In the genomic region with DNA sequence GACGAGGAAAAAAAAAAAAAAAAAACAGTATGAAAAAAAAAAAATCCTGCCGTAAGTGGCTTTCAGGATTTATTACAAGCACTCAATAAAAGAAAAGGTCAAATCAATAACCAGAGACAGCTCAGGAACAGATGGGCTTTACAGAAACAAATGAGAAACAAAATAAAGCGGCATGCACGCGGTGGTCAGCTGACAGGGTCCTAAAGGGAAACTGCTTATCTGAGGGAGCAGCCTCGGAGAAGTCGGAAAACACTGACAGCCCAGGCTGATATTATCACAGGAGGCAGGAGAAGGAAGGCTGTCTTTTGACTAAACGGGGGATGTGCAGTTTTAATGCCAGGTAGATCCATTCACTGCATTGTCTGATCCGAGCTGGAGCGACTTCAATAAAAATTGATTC, we compare ENCODE assay signal across 9 mouse cellular contexts.
A peak's percentile ranks its signal among the peaks of the same experiment; 100 is the strongest.
DNase-seq lines count a peak whose midpoint lies in the region; ATAC-seq lines count a peak whose summit lies in the region.
"Had no signal": no experiment of that assay in that cellular context is flagged by ENCODE, and none has a peak within 500 bp of the region (broad histone marks: within the 10 kb centered on the region; RNA-seq: fewer than 3 reads in every experiment).

No protein-coding gene starts in this region.

- no peaks in the 10 kb centered on the region for H3K27me3 ChIP-seq in heart, embryonic 11.5 days (ENCODE audit: control insufficient read depth, insufficient read depth, low read length)
- no peaks in the 10 kb centered on the region for H3K27me3 ChIP-seq in embryonic facial prominence, embryonic 10.5 days (replicated peaks; ENCODE audit: low read depth, poor library complexity, severe bottlenecking)
- no peaks in the 10 kb centered on the region for H3K27me3 ChIP-seq in hindbrain, embryonic 16.5 days (replicated peaks; ENCODE audit: control insufficient read depth, insufficient read depth, low read length)
- no peaks in the 10 kb centered on the region for H3K27me3 ChIP-seq in midbrain, embryonic 14.5 days (ENCODE audit: control insufficient read depth, insufficient read depth, low read length)

- H3K36me3 ChIP-seq in heart, embryonic 11.5 days (ENCODE audit: control insufficient read depth, insufficient read depth, low read length): peaks cover 17% of the 10 kb centered on the region
- H3K36me3 ChIP-seq in embryonic facial prominence, embryonic 10.5 days (replicated peaks): peaks cover 64% of the 10 kb centered on the region
- H3K36me3 ChIP-seq in hindbrain, embryonic 16.5 days (ENCODE audit: control insufficient read depth, insufficient read depth, low read length): peaks cover 12% of the 10 kb centered on the region
- H3K36me3 ChIP-seq in midbrain, embryonic 14.5 days (ENCODE audit: control insufficient read depth, insufficient read depth, low read length): peaks cover 18% of the 10 kb centered on the region

- H3K4me1 ChIP-seq in heart, embryonic 11.5 days (ENCODE audit: control insufficient read depth, insufficient read depth, low read length): peaks cover 9% of the 10 kb centered on the region; the same call in 1 of the 2 replicates
- peaks cover 21% of the 10 kb centered on the region for H3K4me1 ChIP-seq in embryonic facial prominence, embryonic 10.5 days
- H3K4me1 ChIP-seq in hindbrain, embryonic 16.5 days (ENCODE audit: control insufficient read depth, insufficient read depth, low read depth, low read length): peaks cover 4% of the 10 kb centered on the region; the same call in 1 of the 2 replicates
- H3K4me1 ChIP-seq in midbrain, embryonic 14.5 days (ENCODE audit: control insufficient read depth, insufficient read depth, low read length): 0 out of 2 replicates have a peak, but pooled peaks cover under 1% of the 10 kb centered on the region

- WGBS in heart, embryonic 11.5 days (ENCODE audit: insufficient replicate concordance): 24% methylated on average over 10 of the region's 10 CpGs
- 64% methylated on average over 10 of the region's 10 CpGs for WGBS in embryonic facial prominence, embryonic 10.5 days
- WGBS in hindbrain, embryonic 16.5 days: 38% methylated on average over 10 of the region's 10 CpGs
- WGBS in midbrain, embryonic 14.5 days: 43% methylated on average over 10 of the region's 10 CpGs

- no peak for DNase-seq in heart, adult 8-10 months (ENCODE audit: low spot score)
- DNase-seq in embryonic facial prominence, embryonic 10.5 days (ENCODE audit: low spot score): peak; percentile 32
- peak; percentile 67 for DNase-seq in midbrain, embryonic 14.5 days
- DNase-seq in c-Kit-positive CD71-positive TER-119-positive erythroid progenitor cells, embryonic 14.5 days (ENCODE audit: low spot score): no peak
- no peak for DNase-seq in thymus, postnatal 10 days (ENCODE audit: low spot score in 2 of 2)
- no peak for DNase-seq in spleen, postnatal 4 days (ENCODE audit: low spot score in 2 of 2)
- DNase-seq: cerebellum, postnatal 36 days had no signal

- H3K27ac ChIP-seq in heart, embryonic 11.5 days (ENCODE audit: low read depth, low read length): no peak overlapping the region
- H3K27ac ChIP-seq in embryonic facial prominence, embryonic 10.5 days (replicated peaks): no peak overlapping the region
- H3K27ac ChIP-seq in hindbrain, embryonic 16.5 days (ENCODE audit: low read depth, low read length): no peak overlapping the region
- H3K27ac ChIP-seq in midbrain, embryonic 14.5 days (replicated peaks; ENCODE audit: low read depth, low read length): no peak overlapping the region

- peak overlapping the region; percentile 57 for H3K4me2 ChIP-seq in heart, embryonic 11.5 days
- peak overlapping the region; percentile 68 for H3K4me2 ChIP-seq in hindbrain, embryonic 16.5 days (ENCODE audit: low read length)
- peak overlapping the region; percentile 53 for H3K4me2 ChIP-seq in midbrain, embryonic 14.5 days (ENCODE audit: low read length)

- ATAC-seq in heart, embryonic 11.5 days (replicated peaks; ENCODE audit: insufficient number of reproducible peaks, low FRiP score, low TSS enrichment): no peak
- 0 out of 2 replicates have a peak, but pooled peaks have one; percentile 52 for ATAC-seq in hindbrain, embryonic 16.5 days
- ATAC-seq in midbrain, embryonic 14.5 days (ENCODE audit: low FRiP score, low TSS enrichment): peak; percentile 40; the same call in 1 of the 2 replicates

- H3K9ac ChIP-seq in heart, embryonic 11.5 days (ENCODE audit: low read depth, low read length): no peak overlapping the region
- H3K9ac ChIP-seq in hindbrain, embryonic 16.5 days (ENCODE audit: low read depth, low read length): peak overlapping the region; percentile 47
- H3K9ac ChIP-seq in midbrain, embryonic 14.5 days (replicated peaks; ENCODE audit: low read length): peak overlapping the region; percentile 13; the same call in 1 of the 2 replicates

- peak overlapping the region; percentile 8 for H3K4me3 ChIP-seq in heart, embryonic 11.5 days (ENCODE audit: low read depth, low read length)
- H3K4me3 ChIP-seq in embryonic facial prominence, embryonic 10.5 days: peak overlapping the region; percentile 25; the same call in 1 of the 2 replicates
- H3K4me3 ChIP-seq in hindbrain, embryonic 16.5 days (ENCODE audit: low read length): peak overlapping the region; percentile 42
- peak overlapping the region; percentile 36 for H3K4me3 ChIP-seq in midbrain, embryonic 14.5 days (replicated peaks; ENCODE audit: low read depth, low read length)

- no peaks in the 10 kb centered on the region for H3K9me3 ChIP-seq in heart, embryonic 11.5 days (replicated peaks; ENCODE audit: control insufficient read depth, low read length)
- no peaks in the 10 kb centered on the region for H3K9me3 ChIP-seq in embryonic facial prominence, embryonic 10.5 days
- H3K9me3 ChIP-seq in hindbrain, embryonic 16.5 days (ENCODE audit: control insufficient read depth, low read length): peaks cover 2% of the 10 kb centered on the region; the same call in 1 of the 2 replicates
- no peaks in the 10 kb centered on the region for H3K9me3 ChIP-seq in midbrain, embryonic 14.5 days (ENCODE audit: control insufficient read depth, low read length)

Comparison
In these comparisons a context has a peak if more than half of its experiments do, and no peak if none do; other contexts are left out.
1. DNase-seq: peak in embryonic facial prominence, embryonic 10.5 days (single experiment) and midbrain, embryonic 14.5 days (single experiment); none in heart, adult 8-10 months (single experiment), c-Kit-positive CD71-positive TER-119-positive erythroid progenitor cells, embryonic 14.5 days (single experiment), thymus, postnatal 10 days (0 of 2) and spleen, postnatal 4 days (0 of 2).
2. Peak in every context shown above with its lines, with median percentiles within 50 percentile points of each other: H3K4me2 ChIP-seq and H3K4me3 ChIP-seq.